Mouse (Mus musculus) left cerebral cortex, adult 18-20 months (tissue): Measurements from ENCODE around the gene Zfp948. TPM values are rescaled to one million over a fixed set of nuclear protein-coding genes. Genes with fewer than 3 reads are reported as not detected.
"Not testable (repeated sequence)": the region's sequence is repeated elsewhere in the genome, so short reads cannot be mapped to it uniquely, and the experiment has no call there.

Source experiments
- DNase-seq, 2 experiments: peaks; one replicate each; pipeline ENCODE4 v3.0.0; 2021 to 2022; ENCODE audit warnings: low spot score in 2 of 2, mixed read lengths in 1 of 2
- total RNA-seq, 2 experiments: library from RNA; stranded (reverse); gene quantifications; 2 replicates each; pipeline ENCODE4 v1.2.3; 2021

Gene Zfp948
- total RNA-seq, 2 experiments from 2014 or later, result 12.6 to 13.0 TPM

DNA sequence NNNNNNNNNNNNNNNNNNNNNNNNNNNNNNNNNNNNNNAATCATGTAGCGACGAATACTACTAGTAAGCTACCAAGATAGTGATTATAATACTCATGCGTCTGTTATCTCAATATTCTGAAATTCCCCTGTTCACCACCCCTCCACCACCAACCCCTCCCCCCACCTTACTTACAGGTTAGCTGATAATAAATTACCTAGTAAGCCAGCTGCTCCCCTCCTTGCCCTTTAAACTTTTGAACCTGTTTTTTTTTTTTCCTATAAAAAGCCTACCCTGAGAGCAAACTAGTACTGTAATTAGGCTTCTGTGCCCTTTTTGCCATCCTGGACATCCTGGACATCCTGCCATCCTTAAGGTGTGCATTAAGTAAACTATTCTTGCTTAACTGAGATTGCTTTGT is 56.8 kb downstream of the Zfp948 start:
- no peak for DNase-seq

DNA sequence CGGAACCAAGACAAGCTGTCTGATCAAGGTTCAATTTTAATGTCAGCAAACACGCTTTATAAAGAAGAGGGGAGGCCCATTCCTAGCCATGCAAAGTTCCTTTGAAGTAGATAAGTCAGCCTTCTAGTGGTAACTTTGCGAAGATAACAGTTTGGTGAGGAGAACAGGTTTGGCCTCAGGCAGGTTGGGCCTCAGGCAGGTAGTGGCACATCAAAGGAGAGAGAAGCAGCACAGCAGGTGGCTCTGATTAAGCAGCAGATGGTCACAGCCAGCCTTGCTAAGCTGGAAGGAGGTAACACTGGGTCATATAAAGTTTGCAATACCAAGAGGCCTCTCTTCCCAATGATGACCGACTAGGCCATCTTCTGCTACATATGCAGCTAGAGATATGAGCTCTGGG is 69.0 kb downstream of the Zfp948 start:
- not testable (repeated sequence) for DNase-seq

Other genes starting within 250 kb of the Zfp948 start
- gene Zfp677, start 183.3 kb upstream of the Zfp948 start, total RNA-seq, result 1 to 10 TPM; 1.4 to 1.8 TPM
- gene Zfp54, start 143.8 kb upstream of the Zfp948 start, total RNA-seq, result 1 to 10 TPM; 1.2 to 1.4 TPM
- 1 to 10 TPM; 4.6 to 4.8 TPM for gene Zfp51, start 116.6 kb upstream of the Zfp948 start, total RNA-seq
- gene Zfp53, start 78.0 kb upstream of the Zfp948 start, total RNA-seq, result 1 to 10 TPM; 4.7 to 4.9 TPM
- gene Zfp52, start 31.5 kb upstream of the Zfp948 start, total RNA-seq, result 1 to 10 TPM; 6.5 to 7.3 TPM
- gene Zfp983, start 83.6 kb downstream of the Zfp948 start, total RNA-seq, result 10 to 100 TPM; 13.2 TPM
- 1 to 10 TPM; 6.2 to 7.2 TPM for gene Gm10226, start 124.9 kb downstream of the Zfp948 start, total RNA-seq
- gene Zfp760, start 140.7 kb downstream of the Zfp948 start, total RNA-seq, result 1 to 10 TPM; 7.3 to 7.6 TPM
- gene Zfp229, start 163.8 kb downstream of the Zfp948 start, total RNA-seq, result 1 to 10 TPM; 2.9 to 3.0 TPM